Mouse (Mus musculus): ENCODE results near the gene Mcu. TPM values are rescaled to one million over a fixed set of nuclear protein-coding genes. Genes with fewer than 3 reads are reported as not detected.

The Mcu gene
- 19.5 and 23.2 TPM in 2 replicates for polyA plus RNA-seq (2014; fragmentation: Nextera tagmentation; extraction: Ambion mirVana)

DNA sequence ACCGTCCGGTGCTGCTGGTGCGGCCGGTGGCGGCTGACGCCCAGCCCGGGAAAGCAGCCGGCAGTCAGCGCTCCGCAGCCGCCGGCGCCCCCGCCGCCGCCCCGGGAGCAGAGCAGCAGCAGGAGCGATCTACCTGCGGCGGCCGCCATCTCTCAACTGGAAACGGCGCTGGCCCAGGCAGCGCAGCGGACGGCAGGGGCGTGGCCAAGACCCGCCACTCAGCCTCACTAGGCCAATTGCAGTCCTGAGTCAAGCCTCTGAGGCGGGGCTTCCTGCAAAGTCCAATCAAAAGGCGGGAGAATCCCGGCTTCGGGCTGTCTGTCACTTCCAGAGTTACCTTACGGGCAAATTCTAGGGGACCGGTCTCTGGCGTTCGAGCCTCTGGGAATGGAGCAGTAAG, at the start of gene Mcu:
Gene Mcu (minus strand): TSS at position 171 of the 400 bp plus-strand sequence.
- peaks cover 12% of the 10 kb centered on the region for H3K4me1 ChIP-seq (ENCODE audit: control insufficient read depth, insufficient read depth, low read length)
- peak within 1 kb of the TSS; percentile 85 for H3K27ac ChIP-seq (ENCODE audit: low read depth, low read length)
- no peaks in the 10 kb centered on the region for H3K36me3 ChIP-seq (ENCODE audit: control insufficient read depth, insufficient read depth, low read length)
- ATAC-seq, result peak; percentile 100
- no peaks in the 10 kb centered on the region for H3K9me3 ChIP-seq (replicated peaks; ENCODE audit: control insufficient read depth, low read length)
- peak within 1 kb of the TSS; percentile 73 for H3K4me2 ChIP-seq (ENCODE audit: low read length)
- peak; percentile 98 for DNase-seq (ENCODE audit: low spot score)
- WGBS, result under 1% methylated on average over 36 of the region's 36 CpGs
- peak within 1 kb of the TSS; percentile 91 for H3K9ac ChIP-seq (ENCODE audit: low read length)
- H3K27me3 ChIP-seq (replicated peaks; ENCODE audit: control insufficient read depth, insufficient read depth, low read length), result no peaks in the 10 kb centered on the region
- H3K4me3 ChIP-seq (ENCODE audit: low read depth, low read length), result peak within 1 kb of the TSS; percentile 86

DNA sequence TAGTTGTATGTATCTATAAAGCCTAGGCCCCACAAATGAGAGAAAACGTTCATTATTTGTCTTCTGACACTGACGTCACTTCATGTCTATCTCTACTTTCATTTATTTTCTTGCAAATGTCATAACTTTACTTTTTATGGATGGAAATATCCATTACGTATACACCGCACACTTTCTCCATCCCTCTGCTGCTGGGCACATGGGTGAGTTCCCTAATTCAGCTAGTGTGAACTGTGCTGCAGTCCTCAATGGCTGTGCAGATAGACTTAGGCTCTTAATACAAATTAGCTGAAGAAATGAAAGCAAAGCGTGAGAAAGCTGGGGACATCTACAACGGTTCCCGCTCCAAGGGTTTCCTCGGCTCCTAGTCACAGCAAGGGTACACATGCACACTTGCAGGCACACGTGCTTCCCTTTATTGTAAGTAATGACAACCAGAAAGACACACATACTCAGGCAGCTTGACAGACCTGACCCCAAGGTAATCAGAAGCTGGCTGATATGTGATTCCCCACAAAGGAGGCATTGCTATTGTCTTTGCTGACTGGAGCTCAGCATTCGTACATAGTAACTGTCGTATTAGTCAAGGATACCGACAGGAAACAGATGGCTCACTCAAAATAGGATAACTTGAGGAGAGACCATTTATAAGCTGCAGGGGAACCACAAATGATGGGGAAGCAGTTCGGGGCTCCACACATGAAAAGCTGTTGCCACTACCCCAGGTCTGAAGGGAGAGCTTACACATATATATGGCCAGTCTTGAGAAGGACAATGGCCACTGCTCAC, 49.2 kb upstream of the Mcu start:
- H3K36me3 ChIP-seq (ENCODE audit: control insufficient read depth, insufficient read depth, low read length), result no peaks in the 10 kb centered on the region
- H3K9ac ChIP-seq (ENCODE audit: low read length), result no peak overlapping the region
- no peaks in the 10 kb centered on the region for H3K9me3 ChIP-seq (replicated peaks; ENCODE audit: control insufficient read depth, low read length)
- H3K4me1 ChIP-seq (ENCODE audit: control insufficient read depth, insufficient read depth, low read length), result 0 out of 2 replicates have a peak, but pooled peaks cover 2% of the 10 kb centered on the region
- H3K4me2 ChIP-seq (ENCODE audit: low read length), result no peak overlapping the region
- no peak for DNase-seq (ENCODE audit: low spot score)
- H3K27me3 ChIP-seq (replicated peaks; ENCODE audit: control insufficient read depth, insufficient read depth, low read length), result no peaks in the 10 kb centered on the region
- no peak overlapping the region for H3K27ac ChIP-seq (ENCODE audit: low read depth, low read length)
- no peak overlapping the region for H3K4me3 ChIP-seq (ENCODE audit: low read depth, low read length)
- no peak for ATAC-seq
- WGBS, result 79% methylated on average over 13 of the region's 13 CpGs

DNA sequence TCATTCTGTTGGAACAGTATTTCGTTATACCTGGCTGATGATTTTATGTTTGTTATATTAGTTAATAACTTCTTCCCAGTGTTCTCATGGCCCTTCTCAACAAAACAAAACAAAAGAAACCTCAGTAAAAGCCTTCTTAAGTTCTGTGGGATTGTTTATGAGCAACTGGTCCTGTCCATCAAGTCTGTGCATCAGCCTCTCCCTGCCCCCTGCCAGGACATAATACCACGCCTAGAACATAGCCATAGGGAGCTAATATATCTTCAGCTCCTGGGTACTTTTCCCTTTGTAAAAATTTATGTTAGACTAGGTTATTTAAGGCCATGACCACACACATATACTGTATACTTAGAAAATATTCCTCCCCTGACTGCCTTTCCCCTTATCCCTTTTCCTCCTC, 48.3 kb upstream of the Mcu start:
- H3K9me3 ChIP-seq (replicated peaks; ENCODE audit: control insufficient read depth, low read length), result peaks cover 4% of the 10 kb centered on the region; the same call in 1 of the 2 replicates
- no peak overlapping the region for H3K4me2 ChIP-seq (ENCODE audit: low read length)
- no peak overlapping the region for H3K9ac ChIP-seq (ENCODE audit: low read length)
- ATAC-seq (no peak), DNase-seq (ENCODE audit: low spot score) (no peak)
- H3K4me3 ChIP-seq (ENCODE audit: low read depth, low read length), result no peak overlapping the region
- H3K27me3 ChIP-seq (replicated peaks; ENCODE audit: control insufficient read depth, insufficient read depth, low read length), result no peaks in the 10 kb centered on the region
- H3K4me1 ChIP-seq (ENCODE audit: control insufficient read depth, insufficient read depth, low read length), result 0 out of 2 replicates have a peak, but pooled peaks cover 2% of the 10 kb centered on the region
- no peak overlapping the region for H3K27ac ChIP-seq (ENCODE audit: low read depth, low read length)
- H3K36me3 ChIP-seq (ENCODE audit: control insufficient read depth, insufficient read depth, low read length), result no peaks in the 10 kb centered on the region
- 76% methylated on average over 2 of the region's 2 CpGs for WGBS

DNA sequence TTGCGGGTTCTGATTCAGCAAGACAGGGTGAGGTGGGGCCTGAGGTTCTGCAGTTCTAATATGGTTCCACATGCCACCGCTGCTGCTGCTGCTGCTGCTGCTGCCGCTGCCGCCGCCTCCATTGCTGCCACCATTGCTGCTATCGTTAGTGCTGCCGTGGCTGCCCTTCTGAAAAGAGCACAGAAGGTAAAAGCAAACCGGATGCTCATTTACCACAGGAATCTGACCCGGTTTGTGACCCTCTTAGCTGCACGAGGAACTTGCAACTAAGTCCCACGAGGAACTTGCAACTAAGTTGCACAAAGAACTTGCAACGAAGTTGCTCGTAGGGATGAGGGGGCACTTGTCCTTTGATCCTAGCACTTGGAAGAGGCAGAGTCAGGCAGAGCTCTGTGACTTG, 40.3 kb upstream of the Mcu start:
- no peak overlapping the region for H3K4me2 ChIP-seq (ENCODE audit: low read length)
- no peak for DNase-seq (ENCODE audit: low spot score)
- no peak overlapping the region for H3K9ac ChIP-seq (ENCODE audit: low read length)
- WGBS, result 79% methylated on average over 13 of the region's 13 CpGs
- no peak overlapping the region for H3K27ac ChIP-seq (ENCODE audit: low read depth, low read length)
- H3K4me3 ChIP-seq (ENCODE audit: low read depth, low read length), result no peak overlapping the region
- H3K36me3 ChIP-seq (ENCODE audit: control insufficient read depth, insufficient read depth, low read length), result no peaks in the 10 kb centered on the region
- peaks cover 4% of the 10 kb centered on the region; the same call in 1 of the 2 replicates for H3K9me3 ChIP-seq (replicated peaks; ENCODE audit: control insufficient read depth, low read length)
- no peak for ATAC-seq
- H3K27me3 ChIP-seq (replicated peaks; ENCODE audit: control insufficient read depth, insufficient read depth, low read length), result no peaks in the 10 kb centered on the region
- H3K4me1 ChIP-seq (ENCODE audit: control insufficient read depth, insufficient read depth, low read length), result no peaks in the 10 kb centered on the region

DNA sequence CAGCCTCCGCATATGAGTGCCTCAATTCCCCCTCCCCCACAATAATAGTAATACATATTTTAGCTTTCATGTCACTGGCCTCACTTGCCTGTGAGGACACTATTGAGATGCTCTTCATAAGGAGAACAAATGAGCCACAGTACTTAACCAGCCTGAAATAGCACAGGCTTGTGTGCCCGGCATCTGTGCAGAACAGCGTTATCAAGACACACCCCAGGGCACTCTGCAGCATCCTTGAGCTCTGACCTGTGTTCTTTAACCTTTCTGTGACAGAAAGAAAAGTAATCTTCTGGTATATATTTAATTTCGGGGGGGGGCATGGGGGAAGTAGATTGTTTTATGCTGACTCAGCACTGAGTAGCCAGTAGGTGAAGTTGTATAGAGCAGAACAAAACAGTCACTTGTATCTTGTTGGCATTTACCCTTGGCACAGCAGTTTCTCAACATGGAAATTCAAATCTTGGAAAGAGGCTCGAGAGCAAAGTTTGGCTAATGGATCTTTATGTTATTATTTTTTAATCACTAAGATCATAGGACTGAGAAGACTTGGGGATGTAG, 30.4 kb upstream of the Mcu start:
- DNase-seq (ENCODE audit: low spot score) (no peak), ATAC-seq (no peak)
- Histone ChIP-seq H3K4me1 (ENCODE audit: control insufficient read depth, insufficient read depth, low read length) (no peaks in the 10 kb centered on the region), H3K9me3 (replicated peaks; ENCODE audit: control insufficient read depth, low read length) (0 out of 2 replicates have a peak, but pooled peaks cover 3% of the 10 kb centered on the region), H3K9ac (ENCODE audit: low read length) (no peak overlapping the region), H3K27ac (ENCODE audit: low read depth, low read length) (no peak overlapping the region), H3K4me3 (ENCODE audit: low read depth, low read length) (no peak overlapping the region), H3K27me3 (replicated peaks; ENCODE audit: control insufficient read depth, insufficient read depth, low read length) (no peaks in the 10 kb centered on the region), H3K4me2 (ENCODE audit: low read length) (no peak overlapping the region), H3K36me3 (ENCODE audit: control insufficient read depth, insufficient read depth, low read length) (no peaks in the 10 kb centered on the region)
- WGBS, result 91% methylated on average over 5 of the region's 5 CpGs

DNA sequence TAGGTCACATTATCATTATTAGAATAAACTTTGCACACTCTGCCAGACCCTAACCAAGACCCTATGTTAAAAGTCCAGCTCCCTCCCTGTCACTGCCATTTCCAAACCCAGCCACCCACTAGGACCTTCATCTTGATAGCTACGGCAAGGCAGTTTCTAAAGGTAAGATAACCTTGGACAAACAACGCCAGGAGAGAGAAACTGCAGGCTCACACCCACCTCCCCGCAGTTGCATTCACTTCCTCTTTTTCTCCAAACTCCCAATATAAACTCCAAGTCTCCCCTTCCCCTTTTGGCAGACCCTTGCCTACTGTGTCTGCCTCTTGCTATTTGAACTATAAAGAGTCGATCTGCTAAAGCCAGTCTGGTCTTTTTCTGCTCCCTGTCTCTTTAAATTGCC, 28.7 kb upstream of the Mcu start:
- no peak overlapping the region for H3K9ac ChIP-seq (ENCODE audit: low read length)
- WGBS, result 90% methylated on average over 4 of the region's 4 CpGs
- no peaks in the 10 kb centered on the region for H3K27me3 ChIP-seq (replicated peaks; ENCODE audit: control insufficient read depth, insufficient read depth, low read length)
- no peak overlapping the region for H3K4me3 ChIP-seq (ENCODE audit: low read depth, low read length)
- 0 out of 2 replicates have a peak, but pooled peaks cover 1% of the 10 kb centered on the region for H3K9me3 ChIP-seq (replicated peaks; ENCODE audit: control insufficient read depth, low read length)
- no peak for ATAC-seq
- no peaks in the 10 kb centered on the region for H3K4me1 ChIP-seq (ENCODE audit: control insufficient read depth, insufficient read depth, low read length)
- H3K4me2 ChIP-seq (ENCODE audit: low read length), result no peak overlapping the region
- no peak overlapping the region for H3K27ac ChIP-seq (ENCODE audit: low read depth, low read length)
- no peaks in the 10 kb centered on the region for H3K36me3 ChIP-seq (ENCODE audit: control insufficient read depth, insufficient read depth, low read length)
- DNase-seq (ENCODE audit: low spot score), result no peak

DNA sequence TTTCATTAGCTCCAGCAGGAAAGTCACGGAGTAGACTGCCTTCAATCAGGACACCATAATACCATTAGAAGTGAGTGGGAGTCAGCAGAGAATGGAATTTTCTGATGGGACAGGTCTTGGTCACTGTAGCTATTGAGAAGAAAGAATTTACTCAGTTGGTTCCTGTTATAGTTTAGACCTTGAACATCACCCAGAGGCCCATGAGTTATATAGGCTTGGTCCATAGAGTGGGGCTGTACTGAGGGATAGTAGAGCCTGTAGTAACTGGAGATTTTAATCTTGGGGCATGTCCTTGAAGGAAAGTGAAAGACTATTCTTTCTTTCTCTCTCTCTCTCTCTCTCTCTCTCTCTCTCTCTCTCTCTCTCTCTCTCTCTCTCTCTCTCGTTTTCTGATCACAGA, 28.2 kb upstream of the Mcu start:
- no peaks in the 10 kb centered on the region for H3K36me3 ChIP-seq (ENCODE audit: control insufficient read depth, insufficient read depth, low read length)
- ATAC-seq (no peak), DNase-seq (ENCODE audit: low spot score) (no peak)
- H3K27me3 ChIP-seq (replicated peaks; ENCODE audit: control insufficient read depth, insufficient read depth, low read length), result no peaks in the 10 kb centered on the region
- H3K9me3 ChIP-seq (replicated peaks; ENCODE audit: control insufficient read depth, low read length), result no peaks in the 10 kb centered on the region
- no peak overlapping the region for H3K4me2 ChIP-seq (ENCODE audit: low read length)
- no peak overlapping the region for H3K4me3 ChIP-seq (ENCODE audit: low read depth, low read length)
- H3K4me1 ChIP-seq (ENCODE audit: control insufficient read depth, insufficient read depth, low read length), result no peaks in the 10 kb centered on the region
- no peak overlapping the region for H3K9ac ChIP-seq (ENCODE audit: low read length)
- no peak overlapping the region for H3K27ac ChIP-seq (ENCODE audit: low read depth, low read length)
- 82% methylated on average over 2 of the region's 2 CpGs for WGBS

DNA sequence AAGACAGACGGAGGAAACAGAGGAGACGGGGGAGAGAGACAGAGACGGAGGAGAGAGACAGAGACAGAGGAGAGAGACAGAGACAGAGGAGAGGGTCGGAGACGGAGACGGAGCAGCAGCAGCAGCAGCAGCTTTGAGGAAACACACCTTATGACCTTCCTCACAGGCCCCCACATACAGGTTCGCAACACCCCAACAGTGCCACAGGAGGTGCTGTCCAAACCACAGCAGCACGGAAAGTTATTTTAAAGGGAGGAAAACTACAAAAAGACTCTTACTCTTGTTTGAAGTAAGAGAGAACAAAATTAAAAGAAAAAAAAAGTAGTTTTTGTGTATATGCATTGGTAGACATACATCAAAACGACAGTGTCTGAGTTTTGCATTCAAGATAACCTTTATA, 27.2 kb upstream of the Mcu start:
- H3K36me3 ChIP-seq (ENCODE audit: control insufficient read depth, insufficient read depth, low read length), result no peaks in the 10 kb centered on the region
- DNase-seq (ENCODE audit: low spot score) (no peak), ATAC-seq (no peak)
- no peak overlapping the region for H3K4me3 ChIP-seq (ENCODE audit: low read depth, low read length)
- no peak overlapping the region for H3K9ac ChIP-seq (ENCODE audit: low read length)
- H3K27me3 ChIP-seq (replicated peaks; ENCODE audit: control insufficient read depth, insufficient read depth, low read length), result no peaks in the 10 kb centered on the region
- H3K4me2 ChIP-seq (ENCODE audit: low read length), result no peak overlapping the region
- WGBS, result 93% methylated on average over 9 of the region's 9 CpGs
- no peak overlapping the region for H3K27ac ChIP-seq (ENCODE audit: low read depth, low read length)
- no peaks in the 10 kb centered on the region for H3K9me3 ChIP-seq (replicated peaks; ENCODE audit: control insufficient read depth, low read length)
- no peaks in the 10 kb centered on the region for H3K4me1 ChIP-seq (ENCODE audit: control insufficient read depth, insufficient read depth, low read length)

All from forebrain, embryonic 14.5 days (tissue).